Mouse (Mus musculus) layer of hippocampus, postnatal 10 days (tissue): ENCODE data around the gene Rogdi. TPM values are rescaled to one million over a fixed set of nuclear protein-coding genes. Genes with fewer than 3 reads are reported as not detected.

Source experiments
- DNase-seq, 2 experiments: peaks; one replicate each; pipeline ENCODE4 v3.0.0; 2021; ENCODE audit warnings: low spot score in 2 of 2
- total RNA-seq, 2 experiments: library from RNA; stranded (reverse); gene quantifications; 2 replicates each; pipeline ENCODE4 v1.2.3; 2021

The Rogdi gene
- total RNA-seq, 2 experiments from 2014 or later = 202 to 206 TPM

DNA sequence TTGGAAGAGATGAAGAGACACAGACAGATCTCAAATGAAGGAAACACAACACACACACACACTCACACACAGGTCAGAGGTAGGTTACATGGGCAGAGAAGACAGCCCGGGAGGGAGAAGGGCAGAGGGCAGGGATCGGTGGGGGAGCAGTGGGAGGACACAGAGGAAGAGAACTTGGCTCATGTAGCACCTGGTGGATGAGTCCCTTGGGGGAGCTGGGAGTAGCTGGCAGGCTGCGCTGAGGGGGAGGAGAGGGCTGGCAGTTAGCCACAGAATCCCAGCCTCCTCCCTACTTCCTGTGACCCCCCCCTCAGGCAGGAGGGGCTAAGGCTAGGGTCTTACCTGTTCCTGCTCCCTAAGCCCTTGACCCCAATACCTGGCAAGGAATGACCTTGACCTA is 15.8 kb downstream of the Rogdi start, which contains the start of gene Sept12:
Gene Sept12, minus strand, starts transcription at position 300 of the 400 bp plus-strand sequence.
- no peak for DNase-seq

DNA sequence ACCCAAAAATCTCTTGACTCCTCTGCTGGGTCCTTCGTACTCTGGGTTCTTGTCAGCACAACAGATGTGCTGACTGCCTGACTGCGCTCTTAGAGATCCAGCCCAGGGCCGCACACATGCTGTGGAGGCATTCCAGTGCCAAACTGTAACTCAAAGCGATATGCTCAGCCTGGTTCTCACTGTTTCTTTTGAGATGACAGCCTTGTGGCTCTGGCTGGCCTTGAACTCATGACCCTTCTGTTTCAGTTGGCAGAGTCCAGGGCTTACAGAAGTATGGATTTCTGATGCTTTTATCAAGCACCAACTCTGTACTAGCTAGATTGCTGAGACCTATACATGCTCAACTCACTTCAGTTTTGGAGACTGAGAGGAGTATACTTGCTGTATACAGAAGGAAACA is 20.1 kb downstream of the Rogdi start:
- DNase-seq = no peak

DNA sequence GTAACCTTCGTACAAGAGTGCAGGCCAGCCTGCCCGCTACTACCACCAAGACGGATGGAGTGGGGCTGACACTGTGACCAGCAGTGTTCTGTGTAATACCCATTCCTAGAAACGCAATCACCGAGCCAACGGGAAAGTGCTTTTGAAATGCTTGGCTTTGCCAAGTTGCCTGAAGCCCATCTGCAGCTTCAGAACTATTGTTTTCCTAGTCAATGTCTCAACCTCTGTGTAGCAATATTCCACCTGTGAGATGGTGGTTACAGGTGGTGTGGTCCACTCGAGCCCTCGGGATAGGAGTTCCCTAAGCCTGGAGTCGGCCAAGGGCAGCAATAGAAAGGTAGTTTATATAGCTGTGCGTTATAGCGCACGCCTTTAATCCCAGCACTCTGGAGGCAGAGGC is 28.6 kb downstream of the Rogdi start:
- no peak for DNase-seq

DNA sequence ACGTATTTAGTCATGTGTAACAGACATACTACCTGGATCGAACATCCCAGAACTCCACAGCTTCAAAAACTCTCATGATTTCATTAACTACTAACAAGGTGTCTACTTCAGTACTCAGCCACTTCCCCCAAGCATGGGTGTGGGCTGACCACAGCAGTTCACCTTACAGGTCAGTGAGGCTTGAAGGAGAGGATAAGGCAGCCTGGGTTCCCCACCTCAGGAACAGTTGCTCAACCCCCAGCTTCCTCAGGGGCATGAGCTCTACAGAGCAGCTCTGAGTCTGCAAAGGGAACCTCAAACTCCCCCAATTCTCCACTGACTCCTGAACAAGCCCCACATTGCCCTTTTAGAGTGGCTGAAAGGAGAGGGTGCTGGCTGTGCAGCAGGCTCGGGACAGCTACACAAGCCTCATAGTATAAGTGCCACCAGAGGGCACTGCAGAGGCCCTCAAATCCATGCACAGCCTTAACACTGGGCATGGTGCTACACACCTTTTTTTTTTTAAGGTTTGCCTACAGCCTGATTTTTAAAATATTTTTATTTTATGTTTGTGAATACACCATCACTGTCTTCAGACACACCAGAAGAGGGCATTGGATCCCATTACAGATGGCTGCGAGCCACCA is 33.5 kb downstream of the Rogdi start:
- DNase-seq = no peak

DNA sequence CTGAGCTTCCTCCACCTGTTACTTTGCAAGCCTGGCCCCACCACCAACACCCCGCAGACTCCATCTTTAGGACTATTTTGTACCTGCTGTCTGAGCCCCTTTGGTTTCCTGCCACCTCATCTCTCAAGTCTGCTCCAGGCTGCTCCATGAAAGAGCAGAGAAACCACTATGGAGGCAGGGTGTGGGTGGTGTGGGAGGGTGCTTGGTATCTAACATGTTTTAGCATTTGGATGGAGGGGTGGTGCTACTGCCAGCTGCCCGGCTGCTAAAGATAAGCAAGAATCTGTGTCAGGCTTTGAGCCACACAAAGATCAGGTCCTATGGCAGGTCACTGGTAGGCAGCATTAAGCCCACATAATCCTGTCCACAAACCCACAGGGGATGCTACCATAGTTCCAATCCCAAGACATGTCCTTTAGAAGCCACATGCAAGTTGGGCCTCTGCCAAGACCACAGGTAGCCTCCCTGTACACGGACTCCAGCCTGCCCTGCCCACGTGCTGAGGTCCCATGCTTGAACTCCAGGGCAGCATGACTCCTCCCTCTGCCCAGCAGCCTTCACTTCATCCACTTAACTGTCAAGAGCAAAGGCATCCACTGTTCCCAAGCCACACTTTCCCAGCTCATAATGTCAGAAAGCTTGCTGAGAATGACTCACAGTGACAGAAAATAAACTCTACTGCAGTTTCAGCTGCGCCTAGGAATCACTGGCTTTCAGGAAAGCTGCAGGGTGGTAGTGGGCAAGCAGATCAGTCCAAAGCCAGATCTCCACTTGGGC is 34.9 kb downstream of the Rogdi start:
- peak in 1 of 2 experiments; percentile 27 for DNase-seq

DNA sequence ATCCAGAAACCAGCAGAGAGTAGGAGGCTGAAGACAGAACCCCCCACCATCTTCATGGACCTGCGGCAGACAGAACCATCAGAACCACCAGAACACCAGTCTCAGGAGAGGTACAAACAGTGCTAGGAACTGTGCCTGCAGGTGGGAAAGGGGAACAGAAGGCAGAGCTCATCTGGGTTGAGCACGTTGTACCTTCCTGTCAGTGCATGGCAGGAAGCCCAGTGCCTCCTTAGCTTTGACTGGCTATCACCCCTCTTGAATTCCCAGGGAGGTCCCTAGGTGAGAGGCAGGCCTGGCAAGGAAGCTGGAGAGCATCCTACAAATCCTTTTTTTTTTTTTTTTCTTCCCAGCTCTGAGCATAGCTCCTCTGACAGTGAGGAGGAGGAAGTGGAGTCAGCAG is 37.2 kb downstream of the Rogdi start:
- no peak for DNase-seq

DNA sequence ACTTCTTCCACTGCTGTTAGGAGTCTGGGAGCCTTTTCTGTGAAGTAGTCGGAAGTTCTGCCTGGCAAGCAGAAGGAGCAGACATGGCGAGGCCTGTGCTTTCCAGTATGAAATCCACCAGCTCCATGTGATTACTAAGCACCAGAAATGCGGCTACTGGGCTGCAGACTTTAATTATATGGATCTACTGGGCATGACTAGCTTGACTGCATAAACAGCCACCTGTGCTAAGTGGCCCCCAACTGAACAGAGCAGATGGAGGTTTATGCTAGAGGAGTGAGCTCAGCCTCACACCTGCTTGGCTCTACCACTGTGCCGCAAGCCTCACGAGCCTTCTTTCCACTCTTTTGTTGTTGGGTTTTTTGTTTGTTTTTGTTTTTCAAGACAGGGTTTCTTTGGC is 38.8 kb downstream of the Rogdi start:
- DNase-seq = no peak

DNA sequence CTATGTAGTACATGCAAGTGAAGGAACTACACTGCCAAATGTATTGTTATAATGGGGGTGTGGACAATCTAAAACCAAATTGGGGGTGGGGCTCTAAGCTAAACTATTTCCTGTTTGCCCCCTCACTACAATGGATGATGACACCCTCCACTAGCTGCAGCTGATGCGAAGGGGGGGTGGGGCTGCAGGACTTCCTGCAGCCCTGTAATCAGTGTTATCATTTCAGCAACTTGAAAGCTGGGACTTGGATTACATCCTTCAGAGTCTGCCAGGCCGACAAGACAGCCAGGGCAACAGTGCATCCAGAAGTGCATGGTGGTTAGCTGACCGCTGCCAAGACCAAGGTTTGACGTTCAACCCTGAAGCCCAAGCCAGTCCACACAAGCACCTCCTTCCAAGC is 41.7 kb downstream of the Rogdi start:
- DNase-seq = no peak

DNA sequence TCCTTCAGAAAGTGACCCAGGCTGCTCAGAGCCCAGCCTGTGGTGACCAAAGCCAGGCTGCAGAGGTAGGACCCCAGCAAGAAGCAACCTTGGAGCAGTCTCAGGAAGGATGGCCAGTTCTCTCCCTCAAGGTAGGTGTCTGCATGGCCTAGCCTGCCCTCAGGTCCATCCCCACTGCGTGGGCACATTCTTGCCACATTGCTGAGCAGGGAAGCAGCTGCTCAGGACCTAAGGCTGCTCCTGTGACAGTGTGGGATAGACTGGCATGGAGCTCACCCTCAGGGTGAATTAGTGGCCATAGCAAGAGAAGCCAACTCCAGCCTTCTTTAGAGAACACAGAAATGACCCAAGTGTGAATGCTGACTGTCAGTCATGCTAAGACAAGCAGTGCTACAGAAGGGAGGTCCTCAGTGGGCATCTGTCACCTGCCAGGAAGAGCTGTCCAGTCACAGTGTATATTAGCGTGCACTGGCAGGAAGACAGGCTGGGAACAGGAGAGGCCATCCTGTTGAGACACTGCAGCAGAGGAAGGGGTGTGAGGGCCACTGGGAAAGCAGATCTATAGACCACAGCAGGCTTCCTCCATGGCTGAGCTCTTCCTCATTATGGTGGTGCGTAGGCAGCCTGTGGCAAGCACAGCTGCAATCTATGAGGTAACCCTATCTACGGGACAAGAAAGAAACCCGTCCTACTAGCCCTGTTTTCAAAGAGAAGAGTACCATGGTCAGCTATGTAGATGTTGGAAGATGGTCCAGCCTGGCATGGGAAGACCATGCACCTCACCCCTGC is 44.1 kb downstream of the Rogdi start:
- DNase-seq = no peak

DNA sequence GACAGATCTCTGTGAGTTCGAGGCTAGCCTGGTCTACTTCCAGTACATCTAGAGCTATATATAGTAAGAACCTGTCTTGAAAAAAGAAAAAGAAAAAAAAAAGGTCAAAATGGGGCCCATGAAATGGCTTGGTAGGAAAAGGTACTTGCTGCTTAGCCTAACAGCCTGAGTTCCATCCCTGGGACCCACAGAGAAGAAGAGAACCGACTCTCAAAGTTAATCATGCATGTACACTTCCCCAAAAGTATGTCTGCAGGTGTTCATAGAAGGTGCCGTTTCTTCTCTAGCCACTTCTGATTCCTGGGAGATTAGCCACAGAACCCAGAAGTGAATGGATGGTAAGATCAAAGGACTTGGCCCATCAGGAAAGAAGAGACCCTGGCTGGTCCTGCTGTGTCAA is 44.9 kb downstream of the Rogdi start:
- DNase-seq = no peak

DNA sequence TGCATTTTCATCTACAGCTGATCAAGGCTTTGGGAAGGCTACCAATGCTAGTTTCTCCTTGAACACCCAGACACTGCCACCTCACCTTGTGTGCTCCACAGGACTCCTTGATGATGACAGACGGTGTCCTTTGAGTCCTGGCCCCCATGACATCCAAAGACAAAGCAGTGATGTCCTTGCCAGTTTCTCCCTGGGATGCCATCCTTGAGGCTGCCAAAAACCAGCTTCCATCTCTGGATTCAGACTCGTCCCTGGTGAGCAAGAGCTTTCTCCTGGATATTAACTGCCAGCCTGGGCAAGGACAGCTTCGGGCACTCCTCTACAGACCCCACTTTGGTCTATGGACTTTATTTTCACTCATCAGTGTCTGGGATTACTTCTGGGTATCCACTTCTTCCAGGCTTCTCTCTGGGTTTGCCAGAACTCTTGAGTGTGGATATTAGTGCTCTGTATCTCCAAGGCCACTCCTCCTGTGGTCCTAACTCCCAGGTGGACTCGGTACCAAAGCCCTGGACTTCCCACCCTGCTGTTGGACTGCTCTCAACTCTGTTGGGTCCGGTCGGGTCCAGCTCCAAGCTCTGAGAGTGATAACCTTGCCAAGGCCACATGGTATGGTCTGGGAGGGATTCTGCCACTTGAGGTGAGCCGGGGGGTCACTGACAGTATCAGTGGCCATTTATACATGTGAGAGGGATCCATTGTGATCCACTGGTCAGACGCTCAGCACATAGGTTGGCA is 47.8 kb downstream of the Rogdi start:
- DNase-seq = peak in 1 of 2 experiments; percentile 17

DNA sequence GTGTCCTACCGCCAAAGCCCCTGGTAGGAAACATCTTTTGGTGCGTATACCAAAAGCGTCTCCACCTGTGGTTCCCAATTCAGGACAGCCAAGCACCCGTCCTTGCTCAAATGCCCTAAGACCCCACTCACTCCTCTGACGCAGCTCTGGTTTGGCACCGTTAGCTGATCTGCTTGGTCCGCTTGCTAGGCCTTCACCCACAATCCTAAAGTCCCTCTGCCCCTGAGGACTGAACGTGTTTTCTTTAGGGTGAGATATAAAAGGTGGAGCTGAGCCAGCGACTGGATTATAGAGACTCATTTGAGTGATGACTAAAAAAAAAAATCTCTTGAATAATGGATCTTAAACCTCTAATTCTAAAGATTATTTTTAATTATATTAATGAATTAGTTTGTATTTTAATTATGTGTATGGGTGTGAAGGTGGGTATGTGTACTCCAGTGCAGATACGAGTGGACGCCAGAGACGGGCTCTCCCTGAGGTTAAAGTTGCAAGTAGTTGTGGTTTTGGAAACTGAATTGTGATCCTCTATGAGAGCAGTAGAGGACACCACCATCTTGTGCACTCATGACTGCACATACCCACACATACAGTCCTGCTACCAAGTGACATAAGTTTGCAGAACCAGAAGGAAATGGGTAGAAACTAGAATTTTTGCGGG is 48.5 kb downstream of the Rogdi start:
- DNase-seq = no peak

DNA sequence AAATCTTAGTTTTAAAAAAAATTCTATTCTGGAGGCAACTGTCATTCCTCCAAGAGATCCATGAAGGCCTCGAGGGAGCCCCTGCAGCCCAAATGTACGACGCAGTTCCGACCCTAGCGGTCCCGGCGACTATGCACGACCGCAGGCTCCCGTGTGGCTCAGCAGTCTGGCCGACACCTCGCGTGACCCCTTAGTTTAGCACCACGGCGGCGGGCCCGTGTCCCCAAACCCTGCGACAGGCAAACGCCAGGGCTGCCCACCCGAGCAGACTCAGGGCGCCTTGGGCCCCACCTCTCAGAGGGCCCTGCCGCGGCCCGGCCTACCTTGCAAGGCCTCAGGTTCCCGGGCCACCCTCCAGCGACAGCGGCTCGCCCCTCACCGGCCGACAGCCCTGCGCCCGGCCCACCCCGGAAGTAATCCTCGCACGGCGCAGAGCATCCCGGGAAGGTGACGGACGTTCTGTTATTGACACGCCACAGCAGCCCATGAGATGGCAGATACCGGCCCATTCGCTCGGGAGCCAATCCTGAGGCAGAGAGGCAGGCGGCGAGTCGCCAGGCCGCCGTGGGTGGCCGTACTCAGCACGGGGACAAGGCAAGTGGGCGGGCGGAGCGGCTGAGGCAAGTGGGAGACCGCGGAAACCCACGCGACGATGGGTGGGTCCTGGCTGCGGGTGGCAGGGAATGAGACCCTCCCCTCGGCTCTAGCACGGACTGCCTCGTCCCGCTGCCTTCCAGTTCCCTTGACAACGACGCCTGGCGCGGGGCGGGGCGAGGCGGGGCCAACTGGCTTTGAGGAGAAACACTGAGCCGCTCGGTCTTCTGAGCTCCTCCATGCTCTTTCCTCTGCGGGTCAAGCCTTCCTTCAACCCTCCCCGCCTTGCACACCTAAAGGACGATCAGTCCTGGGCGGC is 49.3 kb downstream of the Rogdi start, which contains the start of gene Anks3:
Gene Anks3, minus strand, starts transcription at position 409 of the 913 bp plus-strand sequence.
- DNase-seq = peak; percentile 97 to 98

DNA sequence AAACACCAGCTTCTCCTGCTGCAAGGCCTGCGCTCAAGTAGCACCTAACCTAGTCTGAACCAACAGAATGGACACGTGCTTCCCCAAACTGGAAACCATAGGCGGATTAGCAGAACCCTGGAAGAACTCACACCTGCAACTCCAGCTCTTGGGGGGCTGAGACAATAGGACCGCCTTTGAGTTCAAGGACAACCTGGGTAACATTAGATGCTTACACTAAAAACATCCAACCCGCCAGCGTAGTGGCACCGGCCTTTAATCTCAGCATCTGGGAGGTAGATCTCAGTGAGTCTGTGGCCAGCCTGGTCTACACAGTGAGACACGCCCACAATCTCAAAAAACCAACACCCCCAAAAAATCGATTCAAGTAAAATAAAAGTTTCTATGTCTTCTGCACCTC is 50.0 kb downstream of the Rogdi start:
- no peak for DNase-seq

DNA sequence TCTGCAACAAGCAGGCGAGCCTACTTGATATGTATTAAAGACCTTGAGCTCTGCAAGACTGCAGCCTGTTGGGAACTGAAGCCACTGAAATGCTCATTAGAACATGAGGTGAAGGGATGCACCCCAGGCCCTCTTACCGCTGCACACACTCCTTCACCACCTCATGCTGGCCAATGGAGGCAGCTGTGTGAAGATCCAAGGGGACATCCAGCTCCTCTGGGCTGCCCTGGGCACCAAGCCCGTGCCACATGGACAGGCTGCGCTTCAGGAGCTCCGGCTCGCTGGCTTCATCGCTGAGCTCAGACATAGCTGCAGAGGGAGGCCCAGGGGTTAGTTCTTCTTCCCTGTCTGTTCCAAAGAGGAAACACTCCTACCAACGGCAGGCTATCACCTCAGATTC is 53.1 kb downstream of the Rogdi start:
- DNase-seq = peak in 1 of 2 experiments; percentile 12
